Mouse (Mus musculus) ES-E14 (cell line): ENCODE data around the gene Osbpl11. TPM values are rescaled to one million over a fixed set of nuclear protein-coding genes. Genes with fewer than 3 reads are reported as not detected.

ENCODE experiments used
- DNase-seq: peaks from one replicate; pipeline ENCODE4 v3.0.0-alpha.2; 2013; ENCODE audit warnings: low read depth, low spot score
- H3K27ac ChIP-seq: 2 replicates; pipeline ENCODE4 v1.5.1; 2012; ENCODE audit warnings: low read depth, mild to moderate bottlenecking, low read length, moderate library complexity, mixed read lengths; ENCODE audit not compliant: poor library complexity, insufficient read depth, severe bottlenecking
- H3K36me3 ChIP-seq: 2 replicates; pipeline ENCODE4 v1.6.1; 2012; ENCODE audit warnings: mild to moderate bottlenecking, low read length, moderate library complexity, mixed read lengths; ENCODE audit not compliant: control insufficient read depth, poor library complexity, insufficient read depth, severe bottlenecking
- H3K4me1 ChIP-seq, 2 experiments: fragments of 150-350 bp in 1 of 2; sonication (generic) in 1 of 2; 2 replicates each; pipeline ENCODE4 v1.6.1; 2012; ENCODE audit warnings: low read length in 2 of 2, mild to moderate bottlenecking in 1 of 2, mixed read lengths in 1 of 2; ENCODE audit not compliant: control insufficient read depth in 2 of 2, insufficient read depth in 2 of 2, poor library complexity in 1 of 2
- H3K4me3 ChIP-seq, 2 experiments: fragments of 150-350 bp in 1 of 2; sonication (generic) in 1 of 2; 2 replicates each; pipeline ENCODE4 v1.5.1; 2012; ENCODE audit warnings: low read length in 2 of 2, low read depth in 1 of 2, mild to moderate bottlenecking in 1 of 2, mixed read lengths in 1 of 2; ENCODE audit not compliant: insufficient read depth in 1 of 2, poor library complexity in 1 of 2, severe bottlenecking in 1 of 2
- H3K9ac ChIP-seq: 2 replicates; pipeline ENCODE4 v1.6.1; 2012; ENCODE audit warnings: low read depth, mild to moderate bottlenecking, low read length, mixed read lengths; ENCODE audit not compliant: poor library complexity, insufficient read depth, severe bottlenecking
- H3K9me3 ChIP-seq: fragments of 150-350 bp; sonication (generic); 2 replicates; pipeline ENCODE4 v1.6.1; 2012; ENCODE audit warnings: low read depth, mild to moderate bottlenecking, low read length; ENCODE audit not compliant: control insufficient read depth, insufficient read depth
- CHD2 ChIP-seq: IDR thresholded peaks from 2 replicates; pipeline ENCODE4 v1.6.1; 2014; ENCODE audit warnings: mild to moderate bottlenecking, low read depth, low read length, inconsistent platforms
- HCFC1 ChIP-seq: IDR thresholded peaks from 2 replicates; pipeline ENCODE4 v1.6.1; 2012; ENCODE audit warnings: low read length, inconsistent platforms, borderline replicate concordance; ENCODE audit not compliant: insufficient read depth
- MAFK ChIP-seq: IDR thresholded peaks from 2 replicates; pipeline ENCODE4 v1.6.1; 2014; ENCODE audit warnings: mild to moderate bottlenecking, low read depth, low read length, inconsistent platforms; ENCODE audit not compliant: insufficient read depth
- ZC3H11A ChIP-seq: IDR thresholded peaks from 2 replicates; pipeline ENCODE4 v1.6.1; 2012; ENCODE audit warnings: low read depth, mild to moderate bottlenecking, inconsistent platforms, low read length, borderline replicate concordance
- ZNF384 ChIP-seq: IDR thresholded peaks from 2 replicates; pipeline ENCODE4 v1.6.1; 2012; ENCODE audit warnings: low read depth, low read length, inconsistent platforms
- in situ Hi-C, 2 experiments: fragments of 600-800 bp; cut with MboI; formaldehyde crosslinking; loops; one replicate each; pipeline ENCODE4 v1.15.1; 2025; ENCODE audit warnings: low sequenced_read_pairs in 2 of 2, inconsistent platforms in 1 of 2; ENCODE audit not compliant: unreplicated experiment in 2 of 2
- total RNA-seq: library from RNA; depleted of rRNA; stranded (reverse); fragments of 300-350 nt; gene quantifications from 2 replicates; pipeline ENCODE4 v1.2.3, GENCODE M21; 2012

Osbpl11 gene
- total RNA-seq, 1 experiment, result 15.6 TPM

- TF ChIP-seq HCFC1 (no peak), ZNF384 (no peak), CHD2 (no peak), ZC3H11A (no peak), MAFK (no peak)
- H3K4me1 ChIP-seq, result no peaks in the 10 kb centered on the region; a peak in 1 of 4 replicates
- H3K36me3 ChIP-seq, result no peaks in the 10 kb centered on the region
- peak overlapping the region; percentile 18 to 36; a peak in 2 of 4 replicates for H3K4me3 ChIP-seq
- in situ Hi-C loops, result no loop called here
- no peak overlapping the region for H3K27ac ChIP-seq
- H3K9me3 ChIP-seq, result no peaks in the 10 kb centered on the region
- 0 out of 2 replicates have a peak overlapping the region, but pooled peaks have one; percentile 2 for H3K9ac ChIP-seq
- DNase-seq, result no peak
Observed at GRCm38 (mm10) chr16:33158006-33158405, 26.9 kb upstream of the Osbpl11 start.

GRCm38 (mm10) chr16:33158590-33159071, 26.2 kb upstream of the Osbpl11 start:
- no peak for TF ChIP-seq HCFC1
- no peak for TF ChIP-seq MAFK
- in situ Hi-C loops, result no loop called here
- no peaks in the 10 kb centered on the region for H3K36me3 ChIP-seq
- no peaks in the 10 kb centered on the region; a peak in 1 of 4 replicates for H3K4me1 ChIP-seq
- H3K9ac ChIP-seq, result no peak overlapping the region
- no peak overlapping the region; a peak in 1 of 4 replicates for H3K4me3 ChIP-seq
- no peak for DNase-seq
- H3K9me3 ChIP-seq, result no peaks in the 10 kb centered on the region
- no peak overlapping the region for H3K27ac ChIP-seq

GRCm38 (mm10) chr16:33159363-33159762, 25.5 kb upstream of the Osbpl11 start:
- Histone ChIP-seq H3K9me3 (no peaks in the 10 kb centered on the region), H3K27ac (no peak overlapping the region), H3K4me3 (no peak overlapping the region), H3K4me1 (no peaks in the 10 kb centered on the region; a peak in 1 of 4 replicates), H3K36me3 (no peaks in the 10 kb centered on the region), H3K9ac (no peak overlapping the region)
- TF ChIP-seq ZC3H11A (no peak), MAFK (peak; percentile 92), HCFC1 (no peak), ZNF384 (no peak), CHD2 (no peak)
- no peak for DNase-seq
- in situ Hi-C loops, result no loop called here

GRCm38 (mm10) chr16:33163330-33164090, 21.4 kb upstream of the Osbpl11 start:
- no peaks in the 10 kb centered on the region for H3K9me3 ChIP-seq
- no peaks in the 10 kb centered on the region; a peak in 1 of 4 replicates for H3K4me1 ChIP-seq
- in situ Hi-C loops, result no loop called here
- H3K9ac ChIP-seq, result no peak overlapping the region
- no peak for DNase-seq
- H3K27ac ChIP-seq, result no peak overlapping the region
- TF ChIP-seq CHD2 (no peak), MAFK (no peak), ZNF384 (no peak), HCFC1 (no peak), ZC3H11A (no peak)
- H3K36me3 ChIP-seq, result no peaks in the 10 kb centered on the region
- H3K4me3 ChIP-seq, result no peak overlapping the region
